Mouse (Mus musculus) forebrain, postnatal 0 days (tissue): ENCODE results near the gene Grm5. TPM values are rescaled to one million over a fixed set of nuclear protein-coding genes. Genes with fewer than 3 reads are reported as not detected.

Experiments used
- ATAC-seq: fragments of 200-750 bp; cut with Nextera tagmentation; 2 replicates; pipeline ENCODE4 v1.8.0; 2017; ENCODE audit warnings: mild to moderate bottlenecking, moderate library complexity
- DNase-seq: peaks from one replicate; pipeline ENCODE4 v3.0.0-alpha.2; 2015
- H3K27ac ChIP-seq: fragments of 300-500 bp; sonication (generic); 2 replicates; pipeline ENCODE4 v1.5.1; 2014; ENCODE audit warnings: low read depth, mild to moderate bottlenecking, antibody characterized with exemption, low read length, moderate library complexity, mixed read lengths
- H3K27me3 ChIP-seq: fragments of 300-500 bp; sonication (generic); 2 replicates; pipeline ENCODE4 v1.6.1; 2014; ENCODE audit warnings: mild to moderate bottlenecking, low read length, mixed read lengths; ENCODE audit not compliant: insufficient read depth
- H3K36me3 ChIP-seq: fragments of 300-500 bp; sonication (generic); 2 replicates; pipeline ENCODE4 v1.6.1; 2014; ENCODE audit warnings: mild to moderate bottlenecking, moderate library complexity; ENCODE audit not compliant: insufficient read depth
- H3K4me1 ChIP-seq: fragments of 300-500 bp; sonication (generic); 2 replicates; pipeline ENCODE4 v1.6.1; 2014; ENCODE audit warnings: antibody characterized with exemption; ENCODE audit not compliant: insufficient read depth
- H3K4me2 ChIP-seq: fragments of 300-500 bp; sonication (generic); 2 replicates; pipeline ENCODE4 v1.6.1; 2014; ENCODE audit warnings: low read depth, mild to moderate bottlenecking, moderate library complexity
- H3K4me3 ChIP-seq: fragments of 300-500 bp; sonication (generic); 2 replicates; pipeline ENCODE4 v1.5.1; 2014; ENCODE audit warnings: low read depth, low read length, mixed read lengths
- H3K9ac ChIP-seq: fragments of 300-500 bp; sonication (generic); 2 replicates; pipeline ENCODE4 v1.6.1; 2014; ENCODE audit warnings: mild to moderate bottlenecking
- H3K9me3 ChIP-seq: fragments of 300-500 bp; sonication (generic); 2 replicates; pipeline ENCODE4 v1.6.1; 2016; ENCODE audit warnings: low read length
- CTCF ChIP-seq: sonication (generic); IDR thresholded peaks from 2 replicates; pipeline ENCODE4 v1.5.1; 2016; ENCODE audit warnings: antibody characterized with exemption, control low read depth, low read depth
- WGBS: fragments of 180-500 bp; shearing (Covaris S2); extraction: QIAGEN DNeasy Blood & Tissue Kit; methylation state at CpG from one replicate; pipeline ENCODE4 v1.1.7; 2014; 5-methylcytosine and 5-hydroxymethylcytosine counted together
- polyA plus RNA-seq: library from polyadenylated mRNA; unstranded; fragments of >200 nt; fragmentation: Nextera tagmentation; extraction: Ambion mirVana; gene quantifications from 2 replicates; pipeline ENCODE4 v1.2.1, GENCODE M21; 2015
- total RNA-seq: library from RNA; depleted of rRNA; stranded (reverse); fragments of >200 nt; gene quantifications from 2 replicates; pipeline ENCODE4 v1.2.3, GENCODE M21; 2014

Gene Grm5
- total and polyA plus RNA-seq, 2 experiments from 2014 or later: 67.0 to 189 TPM

DNA sequence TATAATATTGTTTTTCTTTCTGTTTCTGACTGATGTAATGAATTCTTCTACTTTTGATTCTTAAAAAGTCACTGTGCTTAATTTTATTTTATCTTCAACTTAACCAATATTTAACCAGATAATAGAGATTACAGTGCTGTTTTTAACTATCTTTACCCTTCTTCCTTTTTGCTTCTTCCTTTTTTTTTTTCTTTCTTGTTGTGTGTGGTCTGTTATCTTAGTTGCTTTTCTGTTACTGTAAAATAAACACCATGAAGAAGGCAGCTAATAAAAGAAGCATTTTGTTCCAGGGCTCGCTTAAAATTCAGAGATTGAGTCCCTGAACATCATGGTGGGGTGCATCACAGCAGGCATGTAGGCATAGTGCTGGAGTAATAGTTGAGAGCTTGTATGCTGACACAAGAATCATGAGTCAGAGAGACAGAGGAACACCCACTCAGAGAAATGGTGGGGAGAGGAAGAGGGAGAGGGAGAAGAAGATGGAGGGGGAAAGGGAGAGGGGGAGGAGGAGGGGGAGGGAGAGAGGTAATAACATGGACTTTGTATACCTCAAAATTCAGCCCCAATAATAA lies 512.7 kb downstream of the Grm5 start:
- no peaks in the 10 kb centered on the region for H3K9me3 ChIP-seq
- no peak for TF ChIP-seq CTCF
- H3K4me2 ChIP-seq: no peak overlapping the region
- ATAC-seq (no peak), DNase-seq (no peak)
- no peak overlapping the region for H3K27ac ChIP-seq
- WGBS: 52% methylated on average over 1 of the region's 1 CpGs
- H3K9ac ChIP-seq: no peak overlapping the region
- H3K4me1 ChIP-seq: no peaks in the 10 kb centered on the region
- no peaks in the 10 kb centered on the region for H3K27me3 ChIP-seq
- no peak overlapping the region for H3K4me3 ChIP-seq
- H3K36me3 ChIP-seq: no peaks in the 10 kb centered on the region

DNA sequence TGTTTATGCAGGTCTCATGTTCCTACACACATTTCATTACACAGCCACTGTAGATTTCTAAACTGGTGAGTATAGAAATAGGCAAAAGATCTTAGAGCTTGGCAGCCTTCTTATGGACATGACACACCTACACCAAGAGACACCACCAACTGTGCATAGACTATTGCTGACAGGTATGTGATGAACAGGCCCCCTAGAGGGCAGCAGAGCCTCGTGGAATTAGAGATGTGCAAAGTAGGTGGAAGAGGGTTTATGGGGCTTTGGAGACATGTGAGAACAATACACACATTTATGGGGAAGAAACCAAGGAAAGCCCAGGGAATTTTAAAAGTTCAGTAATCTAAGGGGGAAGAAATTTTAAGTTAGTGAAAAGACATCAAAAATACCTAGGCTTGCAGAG lies 513.7 kb downstream of the Grm5 start:
- no peaks in the 10 kb centered on the region for H3K36me3 ChIP-seq
- H3K4me2 ChIP-seq: no peak overlapping the region
- no peaks in the 10 kb centered on the region for H3K4me1 ChIP-seq
- H3K9ac ChIP-seq: no peak overlapping the region
- DNase-seq: peak; percentile 54
- no peak overlapping the region for H3K27ac ChIP-seq
- 2% methylated on average over 1 of the region's 1 CpGs for WGBS
- ATAC-seq: no peak
- no peaks in the 10 kb centered on the region for H3K9me3 ChIP-seq
- no peak overlapping the region for H3K4me3 ChIP-seq
- H3K27me3 ChIP-seq: no peaks in the 10 kb centered on the region
- TF ChIP-seq CTCF: peak; percentile 69

DNA sequence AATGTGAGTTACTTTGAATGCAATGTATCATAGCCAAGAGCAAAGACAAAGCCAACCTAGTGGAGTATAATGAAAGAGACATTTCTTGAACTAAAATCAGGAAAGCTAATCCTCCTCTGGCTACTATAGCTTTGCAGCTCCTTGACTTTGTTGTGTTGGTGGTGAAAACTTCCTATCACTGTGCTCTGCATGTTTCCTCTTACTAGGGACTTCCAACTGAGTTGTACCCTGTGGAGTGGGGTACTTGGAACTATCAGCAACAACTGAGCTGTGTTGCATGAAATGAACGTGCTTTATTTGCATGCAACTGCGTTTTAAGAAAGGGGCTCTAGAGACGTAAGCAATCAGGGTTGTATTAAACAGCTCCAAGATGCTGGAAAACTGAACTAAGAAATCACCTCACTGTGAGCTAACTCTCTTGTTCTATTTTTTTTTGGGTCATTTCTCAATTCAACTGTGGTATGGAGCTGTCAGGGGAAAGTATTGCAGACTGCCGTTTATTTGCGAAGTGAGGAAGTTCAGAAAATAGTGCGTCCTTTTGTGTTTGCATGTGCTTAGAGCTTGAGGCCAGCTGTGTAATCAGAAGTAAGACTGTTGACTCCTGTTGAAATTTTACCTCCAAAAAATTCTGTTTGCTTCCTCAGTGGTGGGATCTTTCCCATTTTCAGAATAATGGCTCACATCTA lies 532.9 kb downstream of the Grm5 start:
- ATAC-seq (no peak), DNase-seq (no peak)
- H3K27ac ChIP-seq: no peak overlapping the region
- H3K4me2 ChIP-seq: no peak overlapping the region
- no peaks in the 10 kb centered on the region for H3K36me3 ChIP-seq
- no peak overlapping the region for H3K9ac ChIP-seq
- 61% methylated on average over 6 of the region's 6 CpGs for WGBS
- no peaks in the 10 kb centered on the region for H3K9me3 ChIP-seq
- H3K4me3 ChIP-seq: no peak overlapping the region
- no peaks in the 10 kb centered on the region for H3K27me3 ChIP-seq
- H3K4me1 ChIP-seq: no peaks in the 10 kb centered on the region
- TF ChIP-seq CTCF: no peak

DNA sequence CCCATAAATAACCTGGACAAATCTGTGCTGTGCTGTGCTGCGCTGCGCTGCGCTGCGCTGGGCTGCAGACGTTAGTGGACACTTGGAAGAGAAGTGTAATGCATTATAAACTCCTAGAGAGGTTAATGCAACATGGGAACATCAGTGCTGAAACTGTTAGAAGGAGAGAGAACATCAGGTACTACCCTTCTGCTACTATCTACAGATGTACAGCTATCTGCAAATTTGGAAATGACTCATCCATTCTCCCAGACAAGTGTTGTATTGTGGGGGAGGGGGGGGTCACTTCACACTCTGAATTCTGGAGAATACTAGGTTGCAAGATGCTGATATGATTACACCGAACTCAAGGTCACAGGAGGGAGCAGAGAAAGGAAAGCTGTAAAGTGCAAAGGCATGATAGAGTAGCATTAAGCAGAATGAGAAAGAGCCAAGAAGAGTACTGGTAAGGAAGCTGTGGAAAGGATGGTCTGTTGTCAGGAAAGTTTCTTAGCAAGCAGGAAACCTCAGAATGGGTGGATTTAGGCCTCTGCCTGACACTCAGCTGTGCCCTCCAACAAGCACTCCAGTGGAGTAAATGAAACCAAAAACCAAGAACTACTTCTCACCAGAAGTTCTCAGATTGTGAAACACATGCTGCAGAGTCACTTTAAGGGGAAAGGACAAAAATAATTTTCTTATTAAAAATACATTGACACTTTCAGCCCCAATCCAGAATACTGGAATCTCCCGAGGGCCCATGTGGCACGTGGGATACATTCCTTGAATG lies 544.3 kb downstream of the Grm5 start:
- WGBS: 85% methylated on average over 8 of the region's 8 CpGs
- Histone ChIP-seq H3K27ac (no peak overlapping the region), H3K9me3 (no peaks in the 10 kb centered on the region), H3K4me3 (no peak overlapping the region), H3K4me1 (0 out of 2 replicates have a peak, but pooled peaks cover 6% of the 10 kb centered on the region), H3K4me2 (no peak overlapping the region), H3K27me3 (no peaks in the 10 kb centered on the region), H3K9ac (no peak overlapping the region), H3K36me3 (no peaks in the 10 kb centered on the region)
- no peak for TF ChIP-seq CTCF
- DNase-seq (no peak), ATAC-seq (no peak)

- ATAC-seq (peak; percentile 92), DNase-seq (peak; percentile 70)
- no peak for TF ChIP-seq CTCF
- peak overlapping the region; percentile 48 for H3K9ac ChIP-seq
- H3K27ac ChIP-seq: peak overlapping the region; percentile 29; the same call in 1 of the 2 replicates
- H3K4me3 ChIP-seq: peak overlapping the region; percentile 34
- H3K36me3 ChIP-seq: no peaks in the 10 kb centered on the region
- no peaks in the 10 kb centered on the region for H3K27me3 ChIP-seq
- H3K4me2 ChIP-seq: peak overlapping the region; percentile 59
- 11% methylated on average over 41 of the region's 41 CpGs for WGBS
- no peaks in the 10 kb centered on the region for H3K9me3 ChIP-seq
- 0 out of 2 replicates have a peak, but pooled peaks cover 6% of the 10 kb centered on the region for H3K4me1 ChIP-seq
Observed at GRCm38 (mm10) chr7:88129536-88130487, 545.8 kb downstream of the Grm5 start.

DNA sequence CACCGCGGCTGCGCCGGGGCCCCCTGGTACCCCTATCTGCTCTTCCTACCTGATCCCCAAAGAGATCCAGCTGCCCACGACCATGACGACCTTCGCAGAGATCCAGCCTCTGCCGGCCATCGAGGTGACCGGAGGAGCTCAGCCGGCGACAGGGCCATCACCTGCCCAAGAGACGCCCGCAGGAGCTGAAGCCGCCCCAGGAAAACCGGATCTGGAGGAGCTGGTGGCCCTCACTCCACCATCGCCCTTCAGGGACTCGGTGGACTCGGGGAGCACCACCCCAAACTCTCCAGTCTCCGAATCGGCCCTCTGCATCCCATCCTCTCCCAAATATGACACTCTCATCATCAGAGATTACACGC lies 546.5 kb downstream of the Grm5 start:
- H3K27ac ChIP-seq: no peak overlapping the region
- H3K4me3 ChIP-seq: peak overlapping the region; percentile 34
- H3K4me2 ChIP-seq: peak overlapping the region; percentile 59
- WGBS: 30% methylated on average over 22 of the region's 22 CpGs
- DNase-seq (no peak), ATAC-seq (no peak)
- no peak for TF ChIP-seq CTCF
- peak overlapping the region; percentile 48 for H3K9ac ChIP-seq
- no peaks in the 10 kb centered on the region for H3K9me3 ChIP-seq
- 0 out of 2 replicates have a peak, but pooled peaks cover 6% of the 10 kb centered on the region for H3K4me1 ChIP-seq
- H3K27me3 ChIP-seq: no peaks in the 10 kb centered on the region
- no peaks in the 10 kb centered on the region for H3K36me3 ChIP-seq
